Mouse (Mus musculus): ENCODE measurements around the gene Pnp2.

The Pnp2 gene

GRCm38 (mm10) chr14:51009572-51009971 is 53.8 kb downstream of the Pnp2 start:
- no peak for DNase-seq

Measured in cerebellum, postnatal 10 days (tissue).